Mouse (Mus musculus) brain, embryonic 14.5 days (tissue): ENCODE results near the gene Ston1. TPM values are rescaled to one million over a fixed set of nuclear protein-coding genes. Genes with fewer than 3 reads are reported as not detected.

Experiments
- DNase-seq: peaks from one replicate; pipeline ENCODE4 v3.0.0-alpha.2; 2011; ENCODE audit warnings: low read depth
- CTCF ChIP-seq: fragments of 200-500 bp; IDR thresholded peaks from 2 replicates; pipeline ENCODE4 v1.5.1; 2012; ENCODE audit warnings: inconsistent platforms, mild to moderate bottlenecking, moderate library complexity, borderline replicate concordance; ENCODE audit not compliant: insufficient read depth, insufficient read length; ENCODE audit errors: extremely low read depth
- POLR2A ChIP-seq: fragments of 200-500 bp; IDR thresholded peaks from 2 replicates; pipeline ENCODE4 v1.6.1; 2012; ENCODE audit warnings: mild to moderate bottlenecking, inconsistent platforms, borderline replicate concordance; ENCODE audit not compliant: poor library complexity, insufficient read depth, insufficient read length, severe bottlenecking; ENCODE audit errors: extremely low read depth
- polyA plus RNA-seq: library from polyadenylated mRNA; depleted of rRNA; stranded (reverse); fragments of >200 nt; gene quantifications from 2 replicates; pipeline ENCODE4 v1.2.3, GENCODE M21; 2012

Ston1 gene
- polyA plus RNA-seq, 1 experiment, result 10.0 TPM

DNA sequence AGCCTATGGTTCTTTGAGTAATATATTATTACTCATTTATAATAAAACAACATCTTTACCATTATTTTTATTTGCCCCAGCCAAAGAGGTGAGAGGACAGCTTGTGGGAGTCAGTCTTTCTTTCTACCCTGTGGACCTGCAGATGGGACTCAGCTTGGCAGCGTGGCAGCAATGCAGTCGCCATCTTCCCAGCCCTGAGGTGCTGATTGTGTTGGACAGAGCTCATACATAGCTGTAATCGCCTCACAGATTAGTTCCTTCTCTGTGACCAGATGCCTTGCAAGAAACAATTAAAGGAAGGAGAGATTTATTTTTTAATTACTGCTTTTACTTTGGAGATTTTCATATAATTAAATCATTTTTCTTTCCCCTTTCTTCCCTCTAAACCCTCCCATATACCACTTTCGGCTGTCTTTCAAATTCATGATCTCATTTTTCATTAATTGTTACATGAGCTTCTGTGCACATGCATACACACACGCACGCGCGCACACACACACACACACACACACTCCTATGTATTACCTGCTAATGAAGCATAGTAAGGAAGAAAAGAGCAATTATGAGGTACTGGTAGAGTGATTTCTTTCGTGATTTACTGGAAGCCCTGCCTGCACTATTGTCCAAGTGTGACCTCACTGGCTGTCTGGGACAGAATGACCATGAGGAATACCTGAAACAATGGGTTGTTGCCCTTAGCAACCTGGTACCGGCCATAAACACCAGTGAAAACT, 27.5 kb upstream of the Ston1 start:
- TF ChIP-seq POLR2A, result no peak
- no peak for TF ChIP-seq CTCF
- peak; percentile 65 for DNase-seq

DNA sequence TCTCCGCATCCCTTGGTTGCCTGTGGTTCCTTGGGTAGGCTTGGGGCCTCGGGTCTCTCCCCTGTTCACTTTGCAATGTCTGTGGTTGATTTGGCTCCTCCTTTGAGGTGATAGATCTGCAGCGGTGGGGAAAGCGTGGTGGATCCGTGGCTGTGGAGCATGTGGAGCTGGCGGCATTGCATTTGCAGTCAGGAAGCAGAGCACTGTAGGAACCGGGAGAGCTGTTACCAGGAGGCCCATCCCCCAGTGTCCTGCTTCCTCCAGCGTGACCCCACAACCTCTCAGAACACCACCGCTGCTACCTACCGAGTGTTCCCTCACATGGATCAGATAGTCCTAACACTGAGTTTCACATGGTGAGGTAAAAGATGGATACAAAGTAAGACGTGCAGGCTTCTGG, 26.7 kb upstream of the Ston1 start:
- TF ChIP-seq POLR2A, result no peak
- no peak for TF ChIP-seq CTCF
- no peak for DNase-seq

DNA sequence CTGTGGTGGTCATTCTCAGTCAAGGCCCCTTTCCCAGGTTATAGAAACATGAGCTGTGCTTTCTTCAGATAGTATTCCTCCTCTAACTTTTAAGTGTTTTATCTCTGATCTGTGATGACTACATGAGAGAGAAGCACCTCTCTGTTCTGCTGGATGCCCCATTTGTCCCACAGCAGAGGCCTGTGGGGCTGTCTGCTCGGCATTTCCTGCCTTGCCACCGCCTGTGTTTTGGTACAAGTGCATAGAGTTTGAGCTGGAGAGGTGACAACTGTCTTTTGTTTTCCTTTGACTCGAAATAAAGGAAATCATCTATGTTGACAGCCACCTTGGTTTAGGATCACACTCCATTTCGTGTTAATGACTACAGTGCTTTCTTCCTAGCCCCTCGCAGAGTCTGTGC, 22.7 kb upstream of the Ston1 start:
- TF ChIP-seq CTCF, result no peak
- no peak for TF ChIP-seq POLR2A
- DNase-seq, result no peak

DNA sequence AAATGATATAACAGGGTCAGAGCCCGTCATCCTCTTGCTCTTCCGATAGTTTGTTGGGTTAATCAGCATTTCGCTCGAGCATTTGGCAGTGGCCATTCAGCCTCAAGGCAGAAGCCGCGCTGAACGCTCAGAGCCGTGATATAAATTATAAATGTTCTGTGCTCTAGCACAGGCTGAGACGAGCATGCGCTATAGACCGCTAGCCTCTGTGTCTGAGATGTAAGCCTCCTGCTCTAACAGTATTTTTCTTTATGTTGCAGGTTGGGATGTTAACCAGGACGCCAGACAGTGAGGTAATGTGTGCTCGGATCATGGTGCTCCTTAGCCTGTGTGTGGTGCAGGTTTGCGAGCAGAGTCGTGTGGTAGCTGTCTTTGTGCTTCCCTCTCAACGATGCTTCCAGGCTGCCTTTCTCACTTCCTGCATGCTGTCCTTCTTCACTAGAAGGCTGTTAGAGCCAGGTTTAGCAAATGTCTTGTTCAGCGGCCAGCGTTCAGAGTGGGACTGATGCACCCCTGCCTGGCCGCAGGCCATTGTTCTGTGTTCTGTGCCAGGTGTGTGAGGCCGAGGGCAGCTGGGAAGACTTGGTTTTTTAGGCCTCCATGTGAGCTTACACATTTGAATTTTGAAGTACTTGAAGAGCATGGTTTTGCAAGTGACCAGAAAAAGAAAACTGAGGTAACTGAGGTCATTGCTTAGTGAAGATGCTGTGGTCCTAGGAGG, 18.8 kb upstream of the Ston1 start:
- TF ChIP-seq CTCF (no peak), POLR2A (no peak)

DNA sequence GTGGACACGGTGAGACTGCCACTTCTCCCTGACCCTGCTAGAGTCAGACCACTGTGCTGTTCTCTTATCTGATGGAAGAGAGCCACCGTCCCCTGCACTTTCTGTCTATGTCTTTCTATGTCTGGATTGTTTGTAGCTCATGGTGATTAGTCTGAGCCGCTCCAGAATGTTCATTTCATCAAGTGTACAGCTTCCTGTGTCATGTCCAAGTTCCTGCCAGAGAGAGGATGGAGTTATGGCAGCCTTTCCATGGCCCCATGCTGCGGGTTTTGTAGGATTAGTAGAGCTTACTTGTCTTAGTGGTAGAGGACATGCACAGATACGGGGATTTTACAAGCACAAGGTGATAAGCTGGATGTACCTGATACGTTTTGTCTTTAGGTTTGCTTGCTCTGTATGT, 16.9 kb upstream of the Ston1 start:
- DNase-seq, result no peak
- TF ChIP-seq POLR2A, result no peak
- no peak for TF ChIP-seq CTCF

More for the DNA sequence above, 18.8 kb upstream of the Ston1 start:
- DNase-seq, result peak; percentile 61

DNA sequence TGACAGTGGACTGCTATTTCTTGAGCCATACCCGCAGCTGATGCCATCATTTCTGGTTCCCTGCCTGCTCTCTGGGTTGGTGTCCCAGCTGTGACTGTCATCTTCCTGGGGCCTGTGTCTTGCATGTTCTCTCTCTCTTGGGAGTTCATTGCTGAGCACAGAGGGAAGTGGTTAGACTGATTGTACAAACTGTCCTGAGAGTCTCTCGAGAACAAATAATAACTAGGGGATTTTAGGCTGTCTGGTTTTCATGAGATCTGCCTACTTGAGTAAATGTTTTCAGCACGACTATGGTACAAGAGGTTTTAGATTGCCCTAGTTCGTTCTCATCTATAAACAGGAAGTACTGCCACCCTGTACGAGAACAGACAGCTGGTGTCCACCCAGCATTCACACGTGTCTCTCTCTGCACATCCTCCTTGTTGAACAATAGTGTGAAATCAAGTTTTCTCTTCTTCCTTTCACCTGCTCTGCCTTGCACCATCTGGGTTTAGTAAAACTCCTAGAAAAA, 15.9 kb upstream of the Ston1 start:
- no peak for TF ChIP-seq CTCF
- TF ChIP-seq POLR2A, result no peak
- DNase-seq, result no peak

DNA sequence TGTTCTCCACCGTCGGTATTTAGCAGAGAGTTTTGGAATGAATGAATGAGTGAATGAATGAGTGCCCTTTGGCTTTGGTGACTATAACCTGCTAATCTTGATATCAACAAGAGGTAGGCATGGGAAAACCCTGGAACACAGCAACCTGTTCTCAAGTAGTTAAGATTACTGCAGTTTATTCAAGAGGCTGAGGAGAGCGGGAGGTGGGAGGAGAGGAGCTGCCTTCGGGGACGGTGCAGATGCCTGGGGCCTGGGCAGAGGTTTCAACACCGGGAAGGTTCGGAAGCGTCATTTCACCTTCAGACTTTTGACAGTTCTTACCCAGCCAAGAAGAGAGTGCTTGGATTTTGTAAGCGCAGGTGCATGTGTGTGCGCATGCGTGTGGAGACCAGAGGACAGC, 14.5 kb upstream of the Ston1 start:
- TF ChIP-seq CTCF (no peak), POLR2A (no peak)
- DNase-seq, result no peak

DNA sequence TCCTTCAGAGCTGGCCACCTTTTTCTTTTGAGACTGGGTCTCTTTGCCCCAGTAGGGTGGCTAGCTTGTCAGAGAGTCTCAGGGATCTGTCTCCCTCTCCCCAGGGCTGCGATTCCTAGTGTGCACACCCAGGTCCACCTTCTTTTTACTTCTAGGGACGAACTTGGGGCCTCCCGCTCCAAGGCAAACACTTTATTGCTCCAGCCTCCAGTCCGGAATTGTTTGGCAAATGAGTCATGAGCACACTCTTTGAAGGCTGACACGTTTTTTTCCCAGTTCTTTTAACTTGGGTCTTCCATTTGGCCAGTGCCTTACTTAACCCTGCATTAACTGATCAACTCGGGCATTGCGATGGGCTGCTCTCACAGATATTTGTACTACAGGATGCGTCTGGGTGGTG, 14.1 kb upstream of the Ston1 start:
- DNase-seq, result no peak
- TF ChIP-seq POLR2A, result no peak
- TF ChIP-seq CTCF, result no peak

DNA sequence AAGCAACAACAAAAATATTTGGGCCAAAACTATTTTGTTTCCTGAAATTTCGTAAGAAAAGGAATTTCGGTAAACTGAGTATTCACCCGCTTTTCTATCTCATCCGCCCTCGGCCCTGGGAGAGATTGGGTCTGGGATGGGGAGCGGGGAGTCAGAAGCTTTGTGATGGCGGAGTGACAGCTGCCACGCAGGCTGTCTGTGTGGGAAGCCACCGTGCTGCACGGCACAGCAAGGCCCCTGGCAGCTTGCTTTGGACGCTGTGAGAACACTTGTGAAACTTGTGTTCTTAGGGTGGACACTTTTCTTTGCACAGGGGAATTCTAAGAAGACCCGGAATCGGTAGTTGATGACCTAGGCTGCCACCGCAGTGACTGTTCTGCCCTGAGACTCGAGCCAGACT, 10.1 kb upstream of the Ston1 start:
- no peak for DNase-seq
- no peak for TF ChIP-seq CTCF

DNA sequence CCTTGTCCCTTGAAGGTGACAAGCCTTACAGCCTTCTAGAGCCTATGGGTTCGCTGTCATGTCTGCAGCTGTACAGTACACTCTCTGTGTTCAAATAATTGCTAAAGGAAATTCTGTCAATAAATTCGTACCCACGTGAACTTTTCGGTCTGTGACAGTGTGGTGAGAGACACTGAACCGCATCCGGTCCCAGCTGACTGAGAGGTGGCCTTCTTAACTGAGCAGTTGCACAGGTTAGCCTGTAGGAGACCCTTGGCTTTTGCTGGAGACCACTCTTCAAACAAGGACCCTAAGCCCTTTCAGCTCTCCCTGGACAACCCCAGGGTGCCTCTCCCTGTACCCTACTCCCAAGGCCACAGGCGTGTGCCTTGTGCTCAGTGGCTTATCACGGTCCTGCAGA, 9.3 kb upstream of the Ston1 start:
- DNase-seq, result no peak
- no peak for TF ChIP-seq CTCF
- no peak for TF ChIP-seq POLR2A

DNA sequence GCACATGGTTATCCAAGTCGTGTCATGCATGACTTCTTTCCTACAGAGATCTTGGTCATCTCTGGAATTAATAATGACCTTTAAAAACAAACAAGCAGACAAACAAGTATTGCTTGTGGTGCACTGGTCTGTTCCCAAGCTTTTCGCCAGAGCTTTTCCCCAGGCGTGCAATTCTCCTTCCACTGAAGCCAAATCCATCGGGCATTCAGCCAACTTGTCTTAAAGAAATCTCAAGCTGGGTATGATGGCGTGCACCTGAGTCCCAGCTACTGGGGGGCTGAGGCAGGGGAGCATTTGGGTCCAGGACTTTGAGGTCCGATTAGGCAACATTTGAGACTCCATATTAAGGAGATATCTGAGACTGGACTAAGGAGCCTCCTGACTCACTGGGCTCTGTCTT, 7.2 kb upstream of the Ston1 start:
- TF ChIP-seq POLR2A, result no peak
- TF ChIP-seq CTCF, result no peak
- DNase-seq, result peak; percentile 62

DNA sequence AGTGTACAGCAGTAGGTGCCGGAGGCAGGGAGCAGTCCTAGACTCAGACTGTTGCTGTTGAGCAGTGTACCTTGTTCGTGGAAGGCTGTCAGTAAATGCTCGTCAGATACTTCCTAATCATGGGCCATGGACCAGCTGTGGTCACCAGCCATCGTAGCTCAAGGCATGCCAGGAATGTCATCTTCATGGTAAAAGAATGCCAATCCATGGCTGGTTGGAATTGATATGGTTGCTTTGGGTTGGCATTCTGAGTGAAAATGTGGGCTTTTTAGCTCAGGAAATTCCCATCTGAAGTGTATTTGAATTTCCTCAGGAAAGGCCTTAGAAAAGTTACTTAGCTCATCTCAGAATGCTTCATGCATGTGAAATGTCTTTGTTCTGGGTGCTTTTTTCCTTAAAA, 2.4 kb upstream of the Ston1 start:
- TF ChIP-seq POLR2A, result no peak
- no peak for TF ChIP-seq CTCF
- no peak for DNase-seq
